Mouse (Mus musculus) regulatory T cell (primary cell): ENCODE measurements around the gene Cdh3.

Experiments
- in situ Hi-C: fragments of 300-600 bp; cut with MboI, MseI; formaldehyde crosslinking; loops from one replicate; pipeline ENCODE4 v1.15.1; 2025; ENCODE audit warnings: high pct_unique_total_duplicates

Cdh3 gene

DNA sequence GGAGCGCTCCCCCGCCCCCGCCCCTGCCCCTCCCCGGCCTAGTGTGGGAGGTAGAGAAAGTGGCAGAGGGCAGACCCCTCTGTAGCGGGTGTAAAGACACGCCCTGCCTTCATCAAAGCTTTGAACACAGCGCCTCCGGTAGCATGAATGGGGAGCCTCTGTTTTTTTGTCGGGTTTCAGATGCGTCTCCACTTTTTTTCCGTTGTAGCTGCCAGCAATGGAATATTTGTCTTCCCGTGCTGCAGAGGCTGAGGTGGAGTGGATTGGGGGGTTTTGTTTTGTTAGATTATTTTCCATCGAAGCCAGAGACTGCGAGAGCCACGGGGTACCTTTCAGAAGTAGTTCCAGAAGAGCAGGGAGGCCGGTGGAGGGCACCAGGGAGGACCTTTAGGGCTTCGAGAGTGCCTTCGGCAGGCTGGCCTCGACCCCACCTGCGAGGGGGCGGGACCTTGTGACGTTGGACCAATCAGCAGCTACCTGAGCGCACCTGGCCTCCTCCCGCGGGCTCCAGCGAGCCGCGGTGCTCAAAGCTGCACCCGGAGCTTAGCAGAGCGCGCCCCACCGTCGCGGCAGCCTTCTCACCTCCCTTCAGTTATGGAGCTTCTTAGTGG is at the start of gene Cdh3:
TSS of gene Cdh3 (plus strand) at position 527 of the 611 bp plus-strand sequence.
- in situ Hi-C loops: no loop called here

DNA sequence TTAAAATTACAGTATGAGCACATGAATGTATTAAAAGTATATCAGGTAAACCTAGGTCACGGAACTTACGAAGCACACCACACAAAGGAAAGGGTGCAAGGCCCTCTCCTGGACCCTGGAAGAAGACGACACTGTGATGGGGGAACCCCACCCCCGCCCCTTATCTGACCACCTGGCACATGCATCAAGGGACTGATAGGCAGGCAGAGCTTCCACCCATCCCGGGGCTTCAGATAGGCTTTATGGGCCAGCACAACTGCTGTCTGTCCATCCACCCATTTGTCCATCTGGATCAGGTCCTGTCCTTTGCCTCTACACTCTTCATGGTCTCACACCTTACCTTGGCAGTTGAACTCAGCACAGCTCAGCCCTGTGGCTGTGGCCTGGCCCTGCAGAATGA is 48.6 kb upstream of the Cdh3 start:
- in situ Hi-C loops: no loop called here

DNA sequence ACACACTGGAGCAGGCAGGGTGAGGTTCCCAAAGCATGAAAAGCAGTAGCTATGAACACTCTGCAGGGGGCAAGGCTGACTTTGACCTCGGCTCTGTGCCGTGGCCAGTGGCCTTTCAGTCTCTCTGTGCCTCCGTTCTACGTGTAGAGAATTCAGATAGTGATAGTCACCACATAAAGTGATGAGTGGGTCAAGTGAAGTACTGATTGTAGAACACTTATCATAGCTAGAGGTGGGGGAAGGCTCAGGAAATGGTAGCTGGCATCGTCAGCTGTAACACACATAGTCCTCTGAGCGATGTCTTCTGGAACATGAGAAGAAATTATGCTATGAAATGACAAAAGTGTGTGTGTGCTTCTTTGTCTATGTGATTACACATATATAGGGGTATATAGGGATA is 46.9 kb upstream of the Cdh3 start:
- in situ Hi-C loops: no loop called here

DNA sequence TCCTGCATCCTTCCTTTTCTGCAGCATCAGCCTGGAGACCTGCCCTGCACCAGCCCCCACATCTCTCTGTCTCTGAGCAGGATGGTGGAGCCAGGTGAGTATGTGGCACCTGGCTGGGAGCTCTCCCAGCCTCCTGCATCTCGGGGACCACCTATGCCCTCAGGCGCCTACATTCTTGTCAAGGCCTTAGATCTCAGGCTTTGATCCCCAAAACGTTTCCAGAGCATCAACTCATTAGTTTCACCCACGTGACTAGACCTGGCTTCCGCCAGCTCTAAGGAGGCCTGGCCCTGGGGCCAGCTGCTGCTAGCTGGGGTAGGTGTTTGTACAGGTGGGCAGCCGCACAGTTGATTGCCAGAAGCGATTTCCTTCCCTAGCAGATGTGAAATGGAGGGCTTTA is 41.2 kb upstream of the Cdh3 start:
- in situ Hi-C loops: no loop called here

DNA sequence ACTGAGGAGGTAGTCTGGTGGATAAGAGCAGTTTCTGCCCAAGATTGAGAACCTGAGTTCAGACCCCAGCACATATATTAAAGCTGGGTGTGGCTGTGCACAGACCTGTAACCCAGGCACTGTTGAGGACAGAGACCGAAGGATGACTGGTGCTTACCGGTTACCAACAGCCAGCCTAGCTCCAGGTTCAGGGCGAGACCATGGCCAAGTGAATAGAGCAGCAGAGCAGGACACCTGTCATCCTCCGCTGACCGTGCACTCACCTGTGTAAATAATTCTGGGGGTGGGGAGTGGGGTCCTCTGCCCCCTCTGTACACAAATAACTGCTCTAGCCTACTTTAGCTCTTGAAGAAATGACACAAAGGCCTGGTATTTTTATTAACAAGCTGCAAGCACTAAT is 36.7 kb upstream of the Cdh3 start:
- in situ Hi-C loops: no loop called here

DNA sequence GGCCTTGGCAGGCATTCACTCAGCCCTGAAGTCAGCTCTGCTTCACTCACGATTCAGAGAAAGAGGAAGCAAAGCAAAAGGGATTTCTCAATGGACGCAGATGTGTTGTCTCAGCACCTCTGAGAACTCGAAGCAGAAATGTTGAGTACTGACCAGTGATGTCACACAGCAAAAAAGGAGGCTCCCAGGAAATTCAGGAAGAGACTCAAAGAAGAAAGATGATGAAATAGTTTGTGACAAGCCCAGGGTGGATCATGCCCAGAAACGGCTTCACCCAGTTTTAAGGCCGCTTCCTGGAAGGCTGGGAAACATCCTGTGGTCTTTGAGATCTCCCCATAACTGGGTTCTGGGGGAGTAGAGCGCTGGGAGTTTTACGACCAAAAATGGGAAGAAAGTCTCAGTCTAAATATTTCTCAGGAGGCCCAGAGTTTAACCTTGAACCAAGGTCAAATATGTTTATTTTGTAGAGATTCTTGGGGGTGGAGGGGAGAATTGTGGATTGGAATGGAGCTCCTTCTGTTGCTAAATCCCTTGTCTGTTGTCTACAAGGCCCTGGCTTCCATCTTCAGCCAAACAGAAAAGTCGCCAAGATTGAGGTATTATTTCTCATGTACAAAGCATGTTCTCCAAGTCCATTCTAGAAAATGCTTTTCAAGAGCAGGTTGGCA is 10.5 kb upstream of the Cdh3 start, which contains the start of gene 6030452D12Rik:
TSS of gene 6030452D12Rik (plus strand) at position 505 of the 668 bp plus-strand sequence.
- in situ Hi-C loops: no loop called here

DNA sequence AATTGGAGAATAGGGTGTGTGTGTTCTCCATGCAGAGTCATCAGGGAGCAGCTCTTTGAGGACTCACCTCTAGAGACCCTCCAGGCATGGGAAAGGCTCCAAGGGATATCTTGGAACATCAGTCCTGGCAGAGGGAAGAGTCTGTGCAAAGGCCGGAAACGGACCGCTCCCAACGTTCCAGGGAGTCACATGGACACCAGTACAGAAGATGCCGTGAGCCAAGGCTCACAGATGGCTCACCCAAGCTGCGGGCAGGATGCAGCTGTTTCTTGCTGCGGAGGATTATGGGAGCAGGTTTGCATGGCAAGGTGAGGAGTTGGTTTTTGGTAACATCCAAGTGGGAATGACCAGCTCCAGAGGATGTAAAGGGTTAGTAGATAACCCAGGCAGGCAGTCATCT is 6.5 kb upstream of the Cdh3 start:
- in situ Hi-C loops: no loop called here

DNA sequence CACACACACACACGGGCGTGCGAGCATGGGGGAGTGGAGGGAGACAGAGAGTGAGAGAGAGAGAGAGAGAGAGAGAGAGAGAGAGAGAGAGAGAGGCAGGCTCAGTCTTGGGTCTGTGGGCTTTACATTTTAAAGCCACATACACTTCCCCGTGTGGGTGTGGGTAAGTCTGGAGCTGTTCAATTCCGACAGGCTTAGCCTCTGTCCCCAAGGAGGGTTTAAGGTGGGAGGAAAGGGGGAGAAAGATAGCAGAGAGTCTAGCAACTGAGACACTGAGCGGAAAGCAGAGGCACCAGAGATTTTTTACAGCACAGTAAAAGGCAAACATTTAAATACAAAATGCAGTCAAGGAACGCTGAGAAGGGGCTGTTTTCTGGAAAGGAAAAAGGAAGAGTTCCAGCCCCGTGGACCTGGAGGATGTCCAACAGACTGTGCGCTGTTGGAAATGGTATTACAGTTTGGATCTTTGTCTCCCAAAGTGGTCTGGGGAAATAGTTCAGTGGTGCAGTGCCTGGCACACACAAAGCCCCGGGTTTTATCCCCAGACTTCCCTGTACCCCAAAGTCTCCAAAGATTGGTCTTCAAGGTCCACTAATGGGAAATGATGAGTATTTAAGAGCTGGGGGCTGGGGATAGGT is 5.2 kb upstream of the Cdh3 start:
- in situ Hi-C loops: no loop called here

DNA sequence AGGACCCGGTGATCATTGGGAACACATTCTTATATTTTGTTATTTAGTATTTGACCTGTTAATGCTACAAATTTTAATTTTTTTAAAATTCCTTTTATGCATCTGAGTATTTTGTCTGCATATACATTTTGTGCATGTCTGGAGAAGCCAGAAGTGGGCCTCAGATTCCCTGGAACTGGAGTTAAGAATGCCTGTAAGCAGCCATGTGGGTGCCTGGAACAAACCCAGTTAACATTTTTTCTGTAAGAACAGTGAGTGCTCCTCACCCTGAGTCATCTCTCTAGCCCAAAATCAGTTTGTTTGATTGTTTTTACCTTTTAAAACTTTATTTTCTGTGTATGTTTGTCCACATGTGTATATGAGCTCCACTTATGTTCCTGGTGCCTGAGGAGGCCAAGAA is 4.6 kb upstream of the Cdh3 start:
- in situ Hi-C loops: no loop called here

DNA sequence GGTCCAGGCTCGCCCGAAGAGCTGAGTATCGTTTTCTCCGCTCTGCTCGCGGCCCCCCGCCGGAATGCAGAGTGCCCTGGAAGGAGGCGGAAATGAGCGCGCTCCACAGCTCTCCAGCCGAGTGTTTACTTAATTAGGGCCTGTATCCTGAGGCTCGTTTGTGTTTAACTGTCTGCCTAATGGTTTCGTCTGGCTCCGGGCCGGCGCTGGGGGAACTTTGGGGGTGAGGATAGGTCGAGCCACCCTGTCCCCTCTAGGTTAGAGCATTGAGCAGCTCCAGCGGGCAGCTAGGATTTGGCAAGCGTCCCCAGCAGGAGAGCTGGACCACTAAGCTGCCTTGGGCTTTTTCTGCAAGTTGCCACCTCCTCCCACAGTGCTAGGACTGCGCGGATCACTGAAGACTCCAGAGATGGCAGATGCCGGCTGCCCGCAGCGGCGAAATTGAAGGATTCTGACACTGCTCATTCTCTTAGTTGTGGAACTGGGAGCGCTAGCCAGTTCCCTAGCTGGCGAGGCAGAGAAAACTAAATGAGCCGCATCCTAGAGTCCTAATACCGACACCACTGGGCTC is 2.8 kb upstream of the Cdh3 start:
- in situ Hi-C loops: no loop called here

DNA sequence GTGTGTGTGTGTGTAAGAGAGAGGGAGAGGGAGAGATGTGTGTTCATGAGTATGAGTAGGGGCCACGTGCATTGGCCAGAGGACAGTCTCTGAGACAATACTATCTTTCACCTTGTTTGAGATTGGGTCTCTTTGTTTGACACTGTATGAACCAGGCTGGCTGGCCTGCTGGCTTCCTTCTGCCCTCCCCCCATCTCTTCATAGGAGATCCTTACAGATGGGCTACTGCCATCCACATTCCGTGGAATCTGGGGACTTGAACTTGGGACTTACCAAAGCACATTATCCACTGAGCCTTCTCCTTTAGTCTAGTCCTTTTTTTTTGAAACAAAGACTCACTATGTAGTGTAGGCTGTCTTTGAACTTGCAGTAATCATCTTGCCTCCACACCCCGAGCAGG is 2.2 kb upstream of the Cdh3 start:
- in situ Hi-C loops: no loop called here

DNA sequence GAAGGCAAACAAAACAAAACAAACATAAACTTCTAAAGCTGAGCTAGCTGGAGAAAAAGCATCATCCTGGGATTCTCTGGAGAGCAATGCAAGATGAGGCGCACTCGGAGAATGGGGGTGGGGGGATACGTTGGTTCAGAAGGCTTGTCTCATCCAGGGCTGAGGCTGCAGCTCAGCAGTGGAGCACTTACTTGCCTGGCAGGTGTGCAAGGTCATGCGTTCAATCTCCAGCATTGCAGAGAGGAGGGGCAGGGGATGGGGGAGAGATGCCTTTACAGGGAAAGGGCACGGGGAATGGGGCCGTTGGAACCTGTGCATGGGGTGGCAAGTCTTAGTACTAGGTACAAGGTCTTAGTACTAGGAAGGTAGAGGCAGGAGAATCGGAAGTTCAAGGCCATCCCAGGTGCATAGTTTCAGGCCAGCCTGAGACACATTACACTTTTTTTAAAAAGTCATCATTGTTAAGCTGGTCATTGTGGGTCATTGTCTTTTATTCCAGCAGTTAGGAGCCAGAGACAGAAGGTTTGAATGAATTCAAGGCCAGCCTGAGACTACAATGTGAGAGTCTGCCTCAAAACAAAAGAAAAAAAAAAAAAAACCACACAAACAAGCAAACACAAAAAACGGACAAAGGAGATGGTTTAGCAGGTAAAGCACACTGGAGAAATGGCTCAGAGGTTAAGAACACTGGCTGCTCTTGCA is 1.5 kb upstream of the Cdh3 start:
- in situ Hi-C loops: no loop called here

DNA sequence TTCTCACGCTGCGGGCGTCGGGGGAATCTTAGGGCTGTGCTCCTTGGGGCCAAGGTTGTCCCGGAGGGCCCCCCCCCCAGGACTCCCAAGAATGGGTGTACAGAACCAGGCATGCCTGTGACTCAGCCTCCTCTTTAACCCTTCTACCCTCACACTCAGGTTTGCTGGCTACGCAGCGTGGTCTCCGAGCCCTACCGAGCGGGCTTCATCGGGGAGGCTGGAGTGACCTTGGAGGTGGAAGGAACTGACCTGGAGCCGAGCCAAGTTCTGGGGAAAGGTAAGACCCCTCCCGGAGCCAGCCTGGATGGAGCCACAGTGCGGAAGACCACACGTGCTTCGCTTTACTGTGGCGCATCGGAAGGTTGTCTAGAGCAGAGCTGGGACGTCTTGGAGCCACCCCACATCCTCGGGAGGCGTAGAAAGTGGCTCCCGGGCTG is 392 bp downstream of the Cdh3 start:
- in situ Hi-C loops: no loop called here

DNA sequence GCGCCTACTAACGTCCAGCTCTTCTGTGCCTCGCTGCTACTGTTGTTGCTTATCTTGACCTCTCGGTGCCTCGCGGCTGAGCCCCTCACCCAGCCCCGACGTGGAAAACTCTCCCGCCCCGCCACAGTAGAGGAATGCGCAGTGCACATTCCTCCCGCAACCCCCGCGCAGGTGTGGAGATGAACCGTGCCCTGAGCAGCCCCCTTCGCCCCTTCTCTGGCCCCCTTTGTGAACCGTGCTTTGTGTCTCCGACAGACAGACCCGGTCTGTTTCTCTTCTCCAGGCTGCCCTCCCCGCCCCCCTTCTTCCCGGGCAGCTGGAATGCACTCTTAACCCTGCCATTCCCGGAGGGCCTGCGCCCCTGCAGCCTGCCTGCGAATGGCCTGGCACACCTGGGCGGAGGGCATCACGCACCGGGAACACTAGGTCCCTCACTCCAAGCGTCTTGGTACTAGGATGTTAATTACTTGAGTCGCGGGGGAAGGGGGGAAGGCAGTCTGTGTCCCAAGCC is 895 bp downstream of the Cdh3 start:
- in situ Hi-C loops: no loop called here

DNA sequence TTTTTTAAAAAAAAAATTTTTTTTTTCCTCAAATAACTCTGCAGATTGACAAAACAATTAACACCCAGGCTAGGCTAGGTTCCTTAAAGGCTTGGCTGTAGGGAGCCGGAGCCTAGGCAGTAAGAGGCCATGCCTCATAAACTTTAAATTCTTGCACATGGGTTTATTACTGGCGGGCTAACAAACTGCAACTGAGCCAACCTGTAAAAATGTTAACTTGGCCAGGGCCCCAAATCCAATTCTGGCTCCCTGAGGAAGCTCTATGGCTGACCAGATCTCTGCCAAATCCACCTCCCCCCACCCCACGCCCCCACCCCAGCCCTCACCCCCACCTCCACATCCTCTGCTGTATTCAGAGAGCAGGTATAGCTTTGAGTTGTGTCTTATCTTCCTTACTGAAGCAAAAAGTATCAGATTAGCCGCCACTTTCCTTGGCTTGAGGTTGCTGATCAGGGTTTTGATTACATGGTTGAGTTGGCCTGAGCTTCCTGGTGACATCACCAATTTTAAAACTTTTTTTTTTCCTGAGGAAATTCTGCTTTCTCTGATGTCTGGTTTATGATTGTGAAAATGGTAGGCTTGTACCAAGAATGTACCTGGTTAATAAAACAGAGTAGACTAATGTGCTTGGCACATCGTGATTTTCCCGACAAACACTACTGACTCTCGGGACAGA is 1.9 kb downstream of the Cdh3 start:
- in situ Hi-C loops: no loop called here

DNA sequence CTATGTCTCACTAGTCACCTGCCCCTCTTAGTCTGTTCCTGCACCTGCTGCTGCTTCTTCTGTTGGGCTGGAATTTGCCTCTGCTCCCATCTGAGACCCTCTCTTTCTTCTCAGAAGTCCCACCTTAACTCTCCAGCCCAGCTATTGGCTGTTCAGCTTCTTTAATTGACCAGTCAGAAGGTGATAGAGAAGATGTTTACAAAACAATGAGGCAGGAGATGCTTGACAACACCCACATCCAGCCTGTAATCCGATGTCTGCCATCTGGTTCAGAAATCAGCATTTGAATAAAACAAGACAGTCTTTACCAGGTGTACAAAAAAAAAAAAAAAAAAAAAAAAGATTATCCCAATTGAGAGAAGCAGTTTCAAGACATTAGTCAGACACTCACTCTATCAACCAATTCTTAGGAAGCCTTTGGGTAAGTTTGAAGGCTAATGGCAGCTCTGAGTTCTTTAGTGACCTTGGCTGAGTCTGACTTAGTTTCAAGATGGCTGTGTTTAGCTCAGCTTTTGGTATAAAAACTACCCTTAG is 5.3 kb downstream of the Cdh3 start:
- in situ Hi-C loops: no loop called here

DNA sequence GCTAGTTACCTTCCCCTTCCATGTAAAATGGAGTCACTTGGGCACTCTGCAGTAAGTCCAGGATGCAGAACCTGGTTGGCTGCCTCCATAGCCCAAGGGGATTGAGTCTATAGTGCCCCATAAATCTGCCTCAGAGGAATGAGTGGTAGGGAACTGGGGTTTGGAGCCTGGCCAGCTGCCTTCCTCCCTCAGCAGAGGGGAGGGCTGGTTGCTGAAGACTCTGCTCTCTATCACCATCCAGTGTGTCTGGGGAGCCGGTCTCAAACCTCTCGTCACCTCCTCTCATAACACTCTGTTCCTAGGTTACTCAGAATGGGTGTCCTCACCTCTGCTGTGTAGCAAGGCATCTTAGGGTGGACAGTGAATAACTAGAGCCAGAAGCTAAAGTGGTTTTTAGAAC is 5.9 kb downstream of the Cdh3 start:
- in situ Hi-C loops: no loop called here

DNA sequence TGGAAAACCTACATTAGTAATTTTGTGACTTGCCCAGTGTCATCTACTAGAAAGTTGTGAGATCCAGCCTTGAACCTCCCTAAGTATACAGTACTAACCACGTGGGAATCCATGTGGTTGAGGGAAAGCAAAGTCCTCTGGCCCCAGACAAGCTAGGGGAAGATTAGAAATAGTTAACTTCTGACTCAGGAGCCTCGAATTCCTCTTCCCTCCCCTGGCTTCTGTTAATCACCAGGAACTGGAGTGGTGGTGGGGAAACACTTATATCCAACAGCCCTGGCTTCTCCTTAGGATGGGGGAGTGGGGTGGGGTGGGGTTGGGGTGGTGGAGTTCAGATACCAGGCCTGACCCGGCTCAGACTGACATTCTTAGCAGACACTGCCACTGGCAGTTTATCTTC is 8.1 kb downstream of the Cdh3 start:
- in situ Hi-C loops: no loop called here

DNA sequence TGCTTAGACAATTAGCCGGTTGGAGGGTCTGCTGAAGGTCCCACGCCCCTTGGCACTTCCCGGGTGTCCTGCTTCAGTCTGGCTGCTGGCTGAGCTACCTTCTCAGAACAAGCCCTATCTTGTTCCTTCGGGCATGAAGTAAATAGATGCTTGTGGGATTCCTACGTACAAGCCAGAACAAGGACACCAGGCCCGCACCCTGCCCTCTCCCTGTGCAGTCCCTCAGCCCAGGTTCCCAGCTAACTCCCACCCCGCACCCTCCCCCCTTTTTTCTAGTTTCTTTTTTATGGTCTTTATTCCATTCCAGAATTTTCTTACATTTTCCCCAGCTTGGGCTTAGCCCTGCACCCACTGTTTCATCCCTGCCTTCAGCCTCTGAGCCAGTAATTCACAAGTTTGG is 9.9 kb downstream of the Cdh3 start:
- in situ Hi-C loops: loop anchor here (10.0 kb wide), 1 partner anchor 66 kb away; no protein-coding TSS in a partner anchor

DNA sequence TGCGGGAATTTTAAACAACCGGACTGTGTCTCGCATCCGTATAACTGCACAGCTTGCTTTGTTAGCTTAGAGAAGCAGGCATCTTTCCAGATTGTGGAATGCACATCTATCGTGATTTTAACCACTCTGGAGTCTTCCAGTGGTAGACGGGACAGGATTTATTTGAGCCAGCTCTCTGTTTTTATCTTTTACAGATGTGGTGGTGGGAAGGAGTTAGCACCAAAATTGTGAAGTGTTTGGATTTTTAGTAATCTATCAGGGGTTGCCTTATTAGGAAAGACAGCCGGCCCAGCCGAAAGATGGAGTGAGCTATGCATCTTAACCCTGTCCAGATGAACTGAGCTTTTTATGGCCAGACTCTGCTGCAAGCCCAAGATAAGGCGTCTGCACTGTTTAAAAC is 11.2 kb downstream of the Cdh3 start:
- in situ Hi-C loops: loop anchor here (10.0 kb wide), 1 partner anchor 67 kb away; no protein-coding TSS in a partner anchor

DNA sequence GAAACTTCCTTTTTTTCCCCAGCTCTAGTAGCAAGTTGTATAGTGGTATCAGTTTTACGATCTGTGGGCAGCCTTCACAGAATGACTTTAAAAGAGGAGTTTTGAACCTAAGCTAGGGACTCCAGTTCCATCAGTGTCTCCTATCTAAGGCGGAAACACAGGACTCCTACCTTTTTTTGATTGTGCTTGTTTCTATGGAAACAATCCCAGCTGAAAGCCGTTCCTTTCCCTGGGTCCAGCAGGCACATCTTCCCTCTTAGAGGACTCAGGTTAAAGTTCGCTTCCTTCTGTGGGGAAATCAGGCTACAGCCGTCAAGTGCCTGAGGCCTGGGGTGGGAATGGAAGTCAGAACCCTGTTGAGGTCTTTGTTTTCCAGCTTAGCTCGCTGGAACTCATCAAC is 16.0 kb downstream of the Cdh3 start:
- in situ Hi-C loops: loop anchor here (10.0 kb wide), 1 partner anchor 72 kb away; no protein-coding TSS in a partner anchor
